Mouse (Mus musculus) embryonic facial prominence, embryonic 12.5 days (tissue): ENCODE measurements around the gene Prss35. TPM values are rescaled to one million over a fixed set of nuclear protein-coding genes. Genes with fewer than 3 reads are reported as not detected.

Experiments used
- ATAC-seq: fragments of 200-750 bp; cut with Nextera tagmentation; 2 replicates; pipeline ENCODE4 v1.8.0; 2017; ENCODE audit not compliant: insufficient number of reproducible peaks, insufficient read depth, low FRiP score, low TSS enrichment
- H3K27ac ChIP-seq: fragments of 300-500 bp; sonication (generic); 2 replicates; pipeline ENCODE4 v1.5.1; 2016; ENCODE audit warnings: mild to moderate bottlenecking
- H3K27me3 ChIP-seq: fragments of 300-500 bp; sonication (generic); 2 replicates; pipeline ENCODE4 v1.6.1; 2016; ENCODE audit warnings: mild to moderate bottlenecking, moderate library complexity
- H3K36me3 ChIP-seq: fragments of 300-500 bp; sonication (generic); 2 replicates; pipeline ENCODE4 v1.6.1; 2016; ENCODE audit warnings: mild to moderate bottlenecking
- H3K4me1 ChIP-seq: fragments of 300-500 bp; sonication (generic); 2 replicates; pipeline ENCODE4 v1.6.1; 2016
- H3K4me2 ChIP-seq: fragments of 300-500 bp; sonication (generic); replicated peaks from 2 replicates; pipeline ENCODE4 v1.6.1; 2016; ENCODE audit warnings: mild to moderate bottlenecking, moderate library complexity
- H3K4me3 ChIP-seq: fragments of 300-500 bp; sonication (generic); 2 replicates; pipeline ENCODE4 v1.5.1; 2016; ENCODE audit warnings: mild to moderate bottlenecking
- H3K9ac ChIP-seq: fragments of 300-500 bp; sonication (generic); 2 replicates; pipeline ENCODE4 v1.6.1; 2016; ENCODE audit warnings: mild to moderate bottlenecking, moderate library complexity
- H3K9me3 ChIP-seq: fragments of 300-500 bp; sonication (generic); 2 replicates; pipeline ENCODE4 v1.6.1; 2016; ENCODE audit warnings: mild to moderate bottlenecking, moderate library complexity
- WGBS: fragments of 180-500 bp; shearing (Covaris S2); methylation state at CpG from one replicate; pipeline ENCODE4 v1.1.7; 2016; 5-methylcytosine and 5-hydroxymethylcytosine counted together
- polyA plus RNA-seq: library from polyadenylated mRNA; unstranded; fragments of >200 nt; fragmentation: Nextera tagmentation; extraction: Ambion mirVana; gene quantifications from 2 replicates; pipeline ENCODE4 v1.2.1, GENCODE M21; 2016

Prss35 gene
- polyA plus RNA-seq, 1 experiment from 2014 or later, result 14.9 TPM

DNA sequence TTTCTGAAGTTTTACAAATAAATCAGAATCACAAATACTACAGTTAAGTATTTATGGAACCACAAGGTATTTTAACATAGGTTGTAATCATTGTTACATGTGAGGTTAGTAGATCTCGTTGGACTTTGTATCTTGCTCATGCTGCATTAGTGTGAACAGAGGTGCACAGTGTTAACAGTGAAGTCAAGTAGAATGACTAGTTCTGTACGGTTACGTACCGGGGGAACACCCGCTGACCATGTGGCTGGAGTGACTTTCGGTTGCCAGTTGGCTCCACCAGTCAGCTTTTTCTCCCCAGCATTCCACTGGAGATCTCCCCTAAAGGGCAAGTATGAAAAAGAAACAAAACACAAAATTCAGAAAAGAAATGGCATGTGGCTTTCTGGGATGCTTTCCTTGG lies 31.9 kb downstream of the Prss35 start:
- WGBS, result 94% methylated on average over 6 of the region's 6 CpGs
- no peaks in the 10 kb centered on the region for H3K9me3 ChIP-seq
- H3K36me3 ChIP-seq, result no peaks in the 10 kb centered on the region
- H3K27ac ChIP-seq, result no peak overlapping the region
- no peak overlapping the region for H3K9ac ChIP-seq
- no peaks in the 10 kb centered on the region for H3K4me1 ChIP-seq
- ATAC-seq, result no peak
- H3K4me2 ChIP-seq, result no peak overlapping the region
- H3K27me3 ChIP-seq, result no peaks in the 10 kb centered on the region
- no peak overlapping the region for H3K4me3 ChIP-seq

- no peak for ATAC-seq
Observed at GRCm38 (mm10) chr9:86777309-86777708, 33.9 kb downstream of the Prss35 start.

GRCm38 (mm10) chr9:86778212-86778611 lies 34.8 kb downstream of the Prss35 start:
- WGBS, result 65% methylated on average over 4 of the region's 4 CpGs
- Histone ChIP-seq H3K9ac (no peak overlapping the region), H3K4me3 (no peak overlapping the region), H3K4me1 (no peaks in the 10 kb centered on the region), H3K27me3 (no peaks in the 10 kb centered on the region), H3K4me2 (no peak overlapping the region), H3K36me3 (no peaks in the 10 kb centered on the region), H3K9me3 (no peaks in the 10 kb centered on the region), H3K27ac (no peak overlapping the region)
- no peak for ATAC-seq

More at GRCm38 (mm10) chr9:86777309-86777708, 33.9 kb downstream of the Prss35 start:
- 66% methylated on average over 7 of the region's 7 CpGs for WGBS
- Histone ChIP-seq H3K4me3 (no peak overlapping the region), H3K4me1 (no peaks in the 10 kb centered on the region), H3K36me3 (no peaks in the 10 kb centered on the region), H3K9me3 (no peaks in the 10 kb centered on the region), H3K9ac (no peak overlapping the region), H3K4me2 (no peak overlapping the region), H3K27me3 (no peaks in the 10 kb centered on the region), H3K27ac (no peak overlapping the region)

GRCm38 (mm10) chr9:86781426-86781825 lies 38.0 kb downstream of the Prss35 start:
- no peaks in the 10 kb centered on the region for H3K36me3 ChIP-seq
- H3K9me3 ChIP-seq, result no peaks in the 10 kb centered on the region
- WGBS, result 86% methylated on average over 4 of the region's 4 CpGs
- H3K4me3 ChIP-seq, result no peak overlapping the region
- H3K27me3 ChIP-seq, result no peaks in the 10 kb centered on the region
- no peak overlapping the region for H3K9ac ChIP-seq
- H3K27ac ChIP-seq, result no peak overlapping the region
- ATAC-seq, result no peak
- H3K4me1 ChIP-seq, result no peaks in the 10 kb centered on the region
- H3K4me2 ChIP-seq, result no peak overlapping the region

- H3K9me3 ChIP-seq, result no peaks in the 10 kb centered on the region
- 91% methylated on average over 2 of the region's 2 CpGs for WGBS
- no peak overlapping the region for H3K27ac ChIP-seq
- no peaks in the 10 kb centered on the region for H3K4me1 ChIP-seq
- no peak overlapping the region for H3K4me3 ChIP-seq
- H3K4me2 ChIP-seq, result no peak overlapping the region
- no peaks in the 10 kb centered on the region for H3K36me3 ChIP-seq
- no peaks in the 10 kb centered on the region for H3K27me3 ChIP-seq
- no peak for ATAC-seq
- no peak overlapping the region for H3K9ac ChIP-seq
Observed at GRCm38 (mm10) chr9:86782836-86783235, 39.4 kb downstream of the Prss35 start.

- Histone ChIP-seq H3K27me3 (0 out of 2 replicates have a peak, but pooled peaks cover 2% of the 10 kb centered on the region), H3K9me3 (no peaks in the 10 kb centered on the region), H3K27ac (no peak overlapping the region), H3K4me1 (no peaks in the 10 kb centered on the region), H3K9ac (no peak overlapping the region), H3K36me3 (no peaks in the 10 kb centered on the region), H3K4me3 (no peak overlapping the region), H3K4me2 (no peak overlapping the region)
- 73% methylated on average over 6 of the region's 6 CpGs for WGBS
- ATAC-seq, result no peak
Observed at GRCm38 (mm10) chr9:86789186-86789585, 45.7 kb downstream of the Prss35 start.

- H3K4me3 ChIP-seq, result no peak overlapping the region
- H3K9ac ChIP-seq, result no peak overlapping the region
- no peak for ATAC-seq
- WGBS, result 88% methylated on average over 7 of the region's 7 CpGs
- H3K4me1 ChIP-seq, result 0 out of 2 replicates have a peak, but pooled peaks cover 2% of the 10 kb centered on the region
- no peaks in the 10 kb centered on the region for H3K9me3 ChIP-seq
- H3K36me3 ChIP-seq, result no peaks in the 10 kb centered on the region
- H3K27ac ChIP-seq, result no peak overlapping the region
- 0 out of 2 replicates have a peak, but pooled peaks cover 2% of the 10 kb centered on the region for H3K27me3 ChIP-seq
- no peak overlapping the region for H3K4me2 ChIP-seq
Observed at GRCm38 (mm10) chr9:86791927-86792326, 48.5 kb downstream of the Prss35 start.

- Histone ChIP-seq H3K9ac (no peak overlapping the region), H3K27me3 (0 out of 2 replicates have a peak, but pooled peaks cover 2% of the 10 kb centered on the region), H3K9me3 (no peaks in the 10 kb centered on the region), H3K36me3 (no peaks in the 10 kb centered on the region), H3K4me3 (no peak overlapping the region), H3K27ac (no peak overlapping the region), H3K4me1 (0 out of 2 replicates have a peak, but pooled peaks cover 2% of the 10 kb centered on the region), H3K4me2 (no peak overlapping the region)
- no peak for ATAC-seq
- WGBS, result 59% methylated on average over 3 of the region's 3 CpGs
Observed at GRCm38 (mm10) chr9:86795236-86795635, 51.8 kb downstream of the Prss35 start.

DNA sequence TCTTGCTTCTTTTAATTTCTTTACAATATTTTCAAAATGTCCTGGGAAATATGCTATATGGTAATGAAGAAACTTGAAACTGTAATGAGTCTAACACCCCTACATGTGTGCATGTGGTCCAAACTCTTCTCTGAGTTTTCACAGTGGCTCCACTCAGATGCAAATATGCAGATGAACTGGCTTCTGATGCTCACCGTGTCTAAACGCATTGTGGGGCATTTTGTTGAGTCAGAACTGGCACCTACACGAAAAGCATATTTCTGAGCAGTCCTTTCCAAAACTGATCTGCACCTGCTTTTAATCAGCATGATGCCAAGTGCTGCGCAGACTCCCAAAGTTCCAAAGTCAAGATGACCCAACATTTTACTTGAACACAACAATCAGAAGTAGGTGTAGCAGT lies 54.1 kb downstream of the Prss35 start:
- Histone ChIP-seq H3K27me3 (no peaks in the 10 kb centered on the region), H3K4me1 (0 out of 2 replicates have a peak, but pooled peaks cover 2% of the 10 kb centered on the region), H3K4me3 (no peak overlapping the region), H3K9ac (no peak overlapping the region), H3K36me3 (no peaks in the 10 kb centered on the region), H3K4me2 (no peak overlapping the region), H3K27ac (no peak overlapping the region), H3K9me3 (no peaks in the 10 kb centered on the region)
- no peak for ATAC-seq
- WGBS, result 78% methylated on average over 4 of the region's 4 CpGs

DNA sequence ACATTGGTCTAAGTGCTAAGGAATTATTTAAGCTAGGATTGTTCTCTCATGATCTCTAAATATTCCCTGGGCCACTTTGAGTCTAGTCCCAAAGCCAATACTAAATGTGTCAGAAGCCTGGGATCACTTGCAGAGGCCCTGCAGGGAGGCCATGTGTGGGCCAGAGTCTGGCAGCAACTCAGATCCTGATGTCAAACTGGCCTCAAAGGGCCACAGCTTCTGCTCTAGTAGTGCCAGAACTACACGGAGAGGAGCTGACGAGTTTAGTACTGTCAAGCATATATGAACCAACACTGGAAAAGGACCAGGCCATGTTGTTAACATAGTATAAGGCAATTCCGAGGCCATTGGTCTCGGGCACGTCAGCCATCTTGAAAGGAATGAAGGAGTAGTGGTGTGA lies 54.7 kb downstream of the Prss35 start:
- Histone ChIP-seq H3K27ac (no peak overlapping the region), H3K4me2 (no peak overlapping the region), H3K27me3 (no peaks in the 10 kb centered on the region), H3K4me1 (0 out of 2 replicates have a peak, but pooled peaks cover 6% of the 10 kb centered on the region), H3K9me3 (no peaks in the 10 kb centered on the region), H3K4me3 (no peak overlapping the region), H3K36me3 (no peaks in the 10 kb centered on the region), H3K9ac (no peak overlapping the region)
- ATAC-seq, result no peak
- WGBS, result 87% methylated on average over 5 of the region's 5 CpGs

DNA sequence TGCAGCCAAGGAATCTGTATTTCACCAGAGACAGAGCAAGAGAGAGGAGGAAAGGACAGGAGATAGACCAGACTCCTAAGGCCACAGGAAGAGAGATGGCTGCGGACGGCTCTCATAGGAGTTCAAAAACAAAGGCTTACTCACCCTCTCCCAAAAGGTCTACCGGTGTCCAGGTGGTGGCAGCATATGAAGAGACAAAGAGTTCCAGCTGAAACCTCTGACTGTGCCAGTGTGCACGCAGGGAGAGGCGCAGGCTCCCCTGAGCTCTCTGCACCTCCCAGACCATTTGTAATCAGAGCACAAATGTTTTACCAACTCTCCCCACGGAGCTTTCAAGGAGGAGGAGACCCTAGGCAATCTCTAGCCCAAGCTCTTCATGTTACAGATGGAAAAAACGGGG lies 55.2 kb downstream of the Prss35 start:
- Histone ChIP-seq H3K4me1 (0 out of 2 replicates have a peak, but pooled peaks cover 6% of the 10 kb centered on the region), H3K27ac (no peak overlapping the region), H3K4me3 (no peak overlapping the region), H3K4me2 (no peak overlapping the region), H3K9ac (no peak overlapping the region), H3K27me3 (no peaks in the 10 kb centered on the region), H3K36me3 (no peaks in the 10 kb centered on the region), H3K9me3 (no peaks in the 10 kb centered on the region)
- ATAC-seq, result no peak
- 35% methylated on average over 7 of the region's 7 CpGs for WGBS

GRCm38 (mm10) chr9:86799099-86799498 lies 55.6 kb downstream of the Prss35 start:
- Histone ChIP-seq H3K36me3 (no peaks in the 10 kb centered on the region), H3K4me2 (no peak overlapping the region), H3K4me1 (0 out of 2 replicates have a peak, but pooled peaks cover 6% of the 10 kb centered on the region), H3K9me3 (no peaks in the 10 kb centered on the region), H3K27ac (no peak overlapping the region), H3K4me3 (no peak overlapping the region), H3K27me3 (no peaks in the 10 kb centered on the region), H3K9ac (no peak overlapping the region)
- 58% methylated on average over 7 of the region's 7 CpGs for WGBS
- ATAC-seq, result no peak
